ENCODE assay signal across 9 mouse cellular contexts in genomic region chr15:27884347-27885250, GRCm38 (mm10).
DNase-seq lines count a peak whose midpoint lies in the region; ATAC-seq and TF ChIP-seq lines count a peak whose summit lies in the region.
"Had no signal": no experiment of that assay in that cellular context is flagged by ENCODE, and none has a peak within 500 bp of the region (broad histone marks: within the 10 kb centered on the region; RNA-seq: fewer than 3 reads in every experiment).

No protein-coding gene starts in this region.

- H3K9ac ChIP-seq in hindbrain, embryonic 13.5 days = no peak overlapping the region
- no peak overlapping the region for H3K9ac ChIP-seq in lung, postnatal 0 days (replicated peaks; ENCODE audit: low read depth)

- no peak overlapping the region for H3K4me2 ChIP-seq in hindbrain, embryonic 13.5 days
- H3K4me2 ChIP-seq in lung, postnatal 0 days (replicated peaks; ENCODE audit: low read depth, low read length) = no peak overlapping the region

- no peak overlapping the region for H3K27ac ChIP-seq in cerebellum, adult 2 months (ENCODE audit: insufficient read depth, low read length)
- H3K27ac ChIP-seq in hindbrain, embryonic 13.5 days = peak overlapping the region; percentile 44; the same call in 1 of the 2 replicates
- H3K27ac ChIP-seq in lung, postnatal 0 days (ENCODE audit: low read length) = no peak overlapping the region

- H3K4me3 ChIP-seq in cerebellum, adult 2 months (replicated peaks; ENCODE audit: insufficient read depth, low read depth, low read length) = no peak overlapping the region
- H3K4me3 ChIP-seq in hindbrain, embryonic 13.5 days = no peak overlapping the region
- no peak overlapping the region for H3K4me3 ChIP-seq in lung, postnatal 0 days (ENCODE audit: low read depth, low read length)
- H3K4me3 ChIP-seq: megakaryocyte, embryonic 14.5 days had no signal

- H3K4me1 ChIP-seq in cerebellum, adult 2 months (ENCODE audit: control insufficient read depth, insufficient read depth, low read length) = no peaks in the 10 kb centered on the region
- H3K4me1 ChIP-seq in hindbrain, embryonic 13.5 days (replicated peaks) = no peaks in the 10 kb centered on the region; the same call in 1 of the 2 replicates
- H3K4me1 ChIP-seq in lung, postnatal 0 days (ENCODE audit: insufficient read depth, low read depth, low read length) = no peaks in the 10 kb centered on the region; the same call in 1 of the 2 replicates

- 67% methylated on average over 17 of the region's 17 CpGs for WGBS in cerebellum, adult 2 months
- WGBS in hindbrain, embryonic 13.5 days = 74% methylated on average over 17 of the region's 17 CpGs
- 58% methylated on average over 17 of the region's 17 CpGs for WGBS in lung, postnatal 0 days

- no peak for TF ChIP-seq EP300 in lung, postnatal 0 days (IDR thresholded peaks at IDR 0.05)

- H3K27me3 ChIP-seq in cerebellum, adult 2 months (ENCODE audit: control insufficient read depth, insufficient read depth, low read length) = no peaks in the 10 kb centered on the region
- H3K27me3 ChIP-seq in hindbrain, embryonic 13.5 days = no peaks in the 10 kb centered on the region
- H3K27me3 ChIP-seq in lung, postnatal 0 days (replicated peaks; ENCODE audit: insufficient read depth, low read length) = no peaks in the 10 kb centered on the region

- peaks cover 68% of the 10 kb centered on the region for H3K36me3 ChIP-seq in hindbrain, embryonic 13.5 days
- peaks cover 8% of the 10 kb centered on the region; the same call in 1 of the 2 replicates for H3K36me3 ChIP-seq in lung, postnatal 0 days (ENCODE audit: insufficient read depth, low read length)

- peak; percentile 89 for DNase-seq in NIH3T3 (ENCODE audit: low read depth)
- DNase-seq in cerebellum, adult 2 months = peak; percentile 72 to 81
- DNase-seq in forelimb bud, embryonic 11.5 days (ENCODE audit: low read depth, low spot score) = peak; percentile 81
- peak; percentile 78 for DNase-seq in layer of hippocampus, adult 9-11 months
- peak; percentile 80 for DNase-seq in lung, postnatal 0 days (ENCODE audit: low spot score)
- DNase-seq in ovary, postnatal 36 days (ENCODE audit: low spot score) = peak; percentile 74
- peak; percentile 87 for DNase-seq in thymus, postnatal 14 days

- peak; percentile 85 for TF ChIP-seq CTCF in cerebellum, adult 2 months (IDR thresholded peaks at IDR 0.05; ENCODE audit: borderline replicate concordance, insufficient read depth, low read depth, low read length)
- TF ChIP-seq CTCF in lung, postnatal 0 days (IDR thresholded peaks at IDR 0.05) = peak; percentile 95

- no peaks in the 10 kb centered on the region for H3K9me3 ChIP-seq in hindbrain, embryonic 13.5 days
- H3K9me3 ChIP-seq in lung, postnatal 0 days (ENCODE audit: low read length) = no peaks in the 10 kb centered on the region
- H3K9me3 ChIP-seq: megakaryocyte, embryonic 14.5 days had no signal

- TF ChIP-seq POLR2A in cerebellum, adult 2 months (IDR thresholded peaks at IDR 0.05; ENCODE audit: borderline replicate concordance, insufficient read depth, low read length) = no peak

- ATAC-seq in hindbrain, embryonic 13.5 days (ENCODE audit: low FRiP score) = peak; percentile 83
- ATAC-seq in lung, postnatal 0 days = peak; percentile 73
